Mouse (Mus musculus): ENCODE results near the gene Agap1. TPM values are rescaled to one million over a fixed set of nuclear protein-coding genes. Genes with fewer than 3 reads are reported as not detected.

The Agap1 gene
- polyA plus RNA-seq, 1 experiment from 2014 or later, result 21.3 TPM

DNA sequence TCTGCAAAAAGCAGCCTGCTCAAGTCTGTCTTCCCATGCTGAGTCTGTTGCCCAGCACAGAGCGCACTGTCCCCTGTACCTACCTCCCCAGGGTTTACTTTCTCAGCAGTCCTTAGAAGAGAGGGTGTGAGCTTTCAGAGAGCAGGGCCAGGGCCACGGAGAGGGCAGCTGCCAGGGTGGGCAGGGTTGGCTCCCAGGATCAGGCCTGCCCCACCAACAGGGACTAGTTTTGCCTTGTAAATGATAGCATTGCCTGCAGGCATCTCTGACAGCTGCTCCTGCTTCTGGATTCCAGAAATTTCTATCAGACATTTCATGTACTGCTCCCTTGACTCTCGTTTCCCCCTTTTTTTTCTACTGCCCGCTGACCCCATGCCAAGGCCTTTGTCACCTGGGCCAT, 16.8 kb downstream of the Agap1 start:
- Histone ChIP-seq H3K4me1 (ENCODE audit: insufficient read depth) (peaks cover 18% of the 10 kb centered on the region), H3K4me3 (ENCODE audit: low read depth, low read length) (no peak overlapping the region), H3K27ac (ENCODE audit: low read depth) (no peak overlapping the region), H3K4me2 (no peak overlapping the region), H3K36me3 (ENCODE audit: insufficient read depth) (no peaks in the 10 kb centered on the region), H3K9ac (no peak overlapping the region), H3K27me3 (ENCODE audit: insufficient read depth, low read length) (no peaks in the 10 kb centered on the region), H3K9me3 (ENCODE audit: low read depth, low read length) (no peaks in the 10 kb centered on the region)
- ATAC-seq (ENCODE audit: insufficient read depth), result no peak
- DNase-seq, result no peak
- TF ChIP-seq CTCF (IDR thresholded peaks at IDR 0.05; ENCODE audit: low read depth), result no peak
- whole genome bisulfite sequencing, result 75% methylated on average over 4 of the region's 4 CpGs

DNA sequence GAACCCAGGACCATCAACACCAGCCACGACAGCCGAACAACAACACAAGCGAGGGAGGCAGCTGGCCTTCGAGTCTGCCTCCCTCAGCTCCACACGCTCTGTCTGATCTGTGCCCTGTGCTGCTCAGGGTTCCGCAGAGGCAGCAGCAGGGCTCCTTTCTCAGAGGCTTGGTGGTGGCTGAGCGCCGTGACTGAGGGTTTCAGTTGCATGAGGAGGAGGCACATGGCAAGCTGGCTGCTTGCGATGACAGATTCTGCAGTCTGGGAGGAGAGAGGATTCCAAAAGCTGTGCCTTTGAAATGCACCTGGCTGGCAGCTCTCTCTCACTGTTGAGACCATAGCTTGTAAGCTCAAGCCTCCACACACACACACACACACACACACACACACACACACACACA, 17.3 kb downstream of the Agap1 start:
- ATAC-seq (ENCODE audit: insufficient read depth) (no peak), DNase-seq (no peak)
- Histone ChIP-seq H3K9me3 (ENCODE audit: low read depth, low read length) (no peaks in the 10 kb centered on the region), H3K36me3 (ENCODE audit: insufficient read depth) (no peaks in the 10 kb centered on the region), H3K4me2 (no peak overlapping the region), H3K4me3 (ENCODE audit: low read depth, low read length) (no peak overlapping the region), H3K27ac (ENCODE audit: low read depth) (no peak overlapping the region), H3K27me3 (ENCODE audit: insufficient read depth, low read length) (no peaks in the 10 kb centered on the region), H3K4me1 (ENCODE audit: insufficient read depth) (peaks cover 15% of the 10 kb centered on the region), H3K9ac (no peak overlapping the region; the same call in 1 of the 2 replicates)
- WGBS, result 82% methylated on average over 9 of the region's 9 CpGs
- TF ChIP-seq CTCF (IDR thresholded peaks at IDR 0.05; ENCODE audit: low read depth), result no peak

DNA sequence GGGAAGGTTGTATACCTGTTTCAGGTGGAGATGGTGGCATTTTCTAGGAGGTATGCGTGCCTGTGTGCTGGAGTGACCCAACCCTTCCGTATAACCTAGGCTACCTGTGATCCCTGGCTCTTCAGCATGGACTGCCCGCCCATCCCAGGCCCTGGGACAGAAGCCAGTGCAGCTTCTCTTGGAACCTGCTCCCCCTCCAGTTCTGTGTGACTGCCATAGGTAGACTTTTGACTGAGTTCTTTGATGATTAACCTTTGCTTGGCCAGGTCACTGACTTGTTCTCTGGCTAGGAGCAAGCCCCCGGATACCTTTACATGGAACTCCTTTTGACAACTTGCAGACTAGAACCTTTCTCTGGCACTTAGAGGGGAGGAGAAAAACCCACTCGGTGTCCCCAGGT, 19.3 kb downstream of the Agap1 start:
- no peak overlapping the region for H3K27ac ChIP-seq (ENCODE audit: low read depth)
- no peaks in the 10 kb centered on the region for H3K4me1 ChIP-seq (ENCODE audit: insufficient read depth)
- H3K9me3 ChIP-seq (ENCODE audit: low read depth, low read length), result no peaks in the 10 kb centered on the region
- DNase-seq (no peak), ATAC-seq (ENCODE audit: insufficient read depth) (no peak)
- no peak overlapping the region for H3K4me3 ChIP-seq (ENCODE audit: low read depth, low read length)
- WGBS, result 73% methylated on average over 5 of the region's 5 CpGs
- TF ChIP-seq CTCF (IDR thresholded peaks at IDR 0.05; ENCODE audit: low read depth), result no peak
- no peaks in the 10 kb centered on the region for H3K36me3 ChIP-seq (ENCODE audit: insufficient read depth)
- no peaks in the 10 kb centered on the region for H3K27me3 ChIP-seq (ENCODE audit: insufficient read depth, low read length)
- no peak overlapping the region for H3K9ac ChIP-seq
- H3K4me2 ChIP-seq, result no peak overlapping the region

DNA sequence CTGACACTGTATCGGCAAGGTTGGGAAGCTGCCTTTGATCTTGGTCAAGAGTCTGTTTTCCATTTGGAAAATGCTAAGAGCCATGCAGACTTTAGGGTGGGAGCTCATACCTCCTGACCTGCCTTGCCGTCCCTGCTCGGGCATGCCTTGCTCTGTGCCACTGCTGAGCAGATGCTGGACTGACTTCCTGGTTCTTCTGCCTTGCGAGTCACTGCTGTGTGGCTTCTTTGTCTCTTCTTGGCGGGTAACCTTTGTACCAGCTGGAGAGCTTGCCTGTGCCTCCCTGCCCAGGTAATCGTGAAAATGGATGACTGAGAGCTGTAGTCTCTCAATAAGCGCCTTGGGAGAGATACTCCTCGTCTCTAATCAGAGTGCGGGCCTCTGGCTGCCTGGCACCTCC, 20.2 kb downstream of the Agap1 start:
- WGBS, result 62% methylated on average over 9 of the region's 9 CpGs
- TF ChIP-seq CTCF (IDR thresholded peaks at IDR 0.05; ENCODE audit: low read depth), result no peak
- Histone ChIP-seq H3K9me3 (ENCODE audit: low read depth, low read length) (no peaks in the 10 kb centered on the region), H3K4me3 (ENCODE audit: low read depth, low read length) (no peak overlapping the region), H3K9ac (no peak overlapping the region), H3K4me2 (no peak overlapping the region), H3K36me3 (ENCODE audit: insufficient read depth) (no peaks in the 10 kb centered on the region), H3K27ac (ENCODE audit: low read depth) (no peak overlapping the region), H3K27me3 (ENCODE audit: insufficient read depth, low read length) (no peaks in the 10 kb centered on the region), H3K4me1 (ENCODE audit: insufficient read depth) (no peaks in the 10 kb centered on the region)
- DNase-seq, result no peak
- ATAC-seq (ENCODE audit: insufficient read depth), result no peak

DNA sequence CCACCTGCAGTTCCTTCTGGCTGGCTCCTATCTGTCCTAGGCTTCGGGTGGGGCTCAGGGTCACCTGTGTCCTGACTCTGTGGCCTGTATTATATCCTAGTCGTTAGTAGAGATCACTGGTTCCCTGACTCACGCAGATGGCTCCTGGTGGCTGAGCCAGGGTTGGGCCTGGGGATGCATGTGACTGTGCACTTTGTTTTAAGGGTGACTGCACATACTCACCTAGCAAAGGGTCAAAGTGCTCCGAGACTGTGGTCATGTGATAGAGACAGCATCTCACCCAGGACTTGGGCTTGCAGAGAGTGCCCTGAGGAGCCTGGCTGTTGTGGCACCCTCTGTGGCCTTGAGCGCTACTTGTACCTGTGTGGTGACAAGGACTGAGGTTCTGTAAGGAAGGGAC, 22.4 kb downstream of the Agap1 start:
- H3K4me2 ChIP-seq, result no peak overlapping the region
- H3K27ac ChIP-seq (ENCODE audit: low read depth), result no peak overlapping the region
- no peaks in the 10 kb centered on the region for H3K9me3 ChIP-seq (ENCODE audit: low read depth, low read length)
- no peaks in the 10 kb centered on the region for H3K36me3 ChIP-seq (ENCODE audit: insufficient read depth)
- H3K9ac ChIP-seq, result no peak overlapping the region
- DNase-seq, result no peak
- H3K27me3 ChIP-seq (ENCODE audit: insufficient read depth, low read length), result no peaks in the 10 kb centered on the region
- peaks cover 8% of the 10 kb centered on the region; the same call in 1 of the 2 replicates for H3K4me1 ChIP-seq (ENCODE audit: insufficient read depth)
- no peak overlapping the region for H3K4me3 ChIP-seq (ENCODE audit: low read depth, low read length)
- ATAC-seq (ENCODE audit: insufficient read depth), result no peak
- 92% methylated on average over 5 of the region's 5 CpGs for WGBS
- TF ChIP-seq CTCF (IDR thresholded peaks at IDR 0.05; ENCODE audit: low read depth), result no peak

DNA sequence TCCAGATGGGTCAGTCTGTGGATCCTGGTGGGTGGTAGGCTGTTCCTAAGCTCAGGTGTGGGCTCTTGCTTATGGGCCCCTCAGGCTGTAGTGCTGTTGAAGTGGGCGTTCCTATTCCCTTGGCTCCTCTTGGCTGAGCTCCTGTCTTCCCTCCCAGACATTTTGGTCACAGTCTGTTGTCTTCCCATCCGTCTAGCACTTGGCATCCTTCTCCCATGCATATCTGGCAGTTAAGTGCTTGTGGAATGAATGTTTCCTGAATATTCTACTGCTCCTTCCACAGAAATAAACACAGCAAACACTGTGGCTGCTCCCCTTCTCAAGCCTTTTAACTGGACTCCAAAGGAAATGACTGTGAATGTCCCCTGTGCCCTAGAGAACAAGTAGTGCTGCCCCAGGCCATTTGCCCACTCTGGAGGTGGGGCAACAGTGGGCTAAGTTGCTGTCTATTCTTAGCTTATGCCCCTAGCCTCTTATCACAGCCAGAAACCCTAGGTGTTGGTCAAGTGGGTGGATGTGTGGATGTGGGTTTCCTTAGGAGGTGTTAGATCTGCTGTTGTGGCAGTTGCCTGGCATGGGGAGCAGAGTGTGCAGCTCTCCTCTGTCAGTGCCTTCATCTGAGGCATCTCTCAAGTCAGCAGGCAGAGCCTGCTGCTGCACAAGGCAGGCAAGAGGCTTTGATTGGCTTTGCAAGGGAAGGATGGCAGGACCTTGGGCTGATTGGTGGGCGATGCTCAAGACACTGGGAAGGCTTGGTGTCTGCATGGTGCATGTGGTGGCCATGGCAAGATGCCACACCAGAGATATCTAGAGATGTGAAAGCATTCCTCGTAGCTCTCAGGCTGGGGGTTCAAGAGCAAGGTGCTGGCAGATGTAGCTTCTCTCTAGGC, 24.2 kb downstream of the Agap1 start:
- DNase-seq (no peak), ATAC-seq (ENCODE audit: insufficient read depth) (no peak)
- H3K4me2 ChIP-seq, result no peak overlapping the region
- no peak overlapping the region for H3K27ac ChIP-seq (ENCODE audit: low read depth)
- no peak overlapping the region for H3K9ac ChIP-seq
- H3K9me3 ChIP-seq (ENCODE audit: low read depth, low read length), result no peaks in the 10 kb centered on the region
- TF ChIP-seq CTCF (IDR thresholded peaks at IDR 0.05; ENCODE audit: low read depth), result no peak
- H3K36me3 ChIP-seq (ENCODE audit: insufficient read depth), result no peaks in the 10 kb centered on the region
- WGBS, result 68% methylated on average over 4 of the region's 4 CpGs
- peaks cover 8% of the 10 kb centered on the region; the same call in 1 of the 2 replicates for H3K4me1 ChIP-seq (ENCODE audit: insufficient read depth)
- no peak overlapping the region for H3K4me3 ChIP-seq (ENCODE audit: low read depth, low read length)
- no peaks in the 10 kb centered on the region for H3K27me3 ChIP-seq (ENCODE audit: insufficient read depth, low read length)

DNA sequence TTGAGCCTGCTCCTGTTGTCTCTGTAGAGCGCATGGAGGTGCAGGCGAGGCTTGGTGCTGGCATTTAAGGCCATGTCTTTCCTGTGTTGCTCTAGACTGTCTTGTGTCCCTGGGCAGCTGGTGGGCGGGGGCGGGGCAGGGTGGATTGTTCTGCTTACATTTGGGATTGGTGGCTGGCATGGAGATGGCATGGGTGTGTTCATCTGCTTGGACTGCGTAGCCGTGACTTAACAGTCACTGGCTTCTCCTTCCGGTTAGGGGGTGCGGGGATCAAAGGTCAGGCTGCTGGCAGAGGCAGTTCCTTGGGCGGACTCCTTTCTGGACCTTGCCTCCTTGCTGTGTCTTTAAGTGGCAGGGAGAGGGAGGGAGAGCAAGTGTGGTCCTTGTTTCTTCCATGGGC, 26.5 kb downstream of the Agap1 start:
- H3K4me2 ChIP-seq, result no peak overlapping the region
- H3K4me3 ChIP-seq (ENCODE audit: low read depth, low read length), result no peak overlapping the region
- 79% methylated on average over 9 of the region's 9 CpGs for WGBS
- peaks cover 9% of the 10 kb centered on the region; the same call in 1 of the 2 replicates for H3K4me1 ChIP-seq (ENCODE audit: insufficient read depth)
- DNase-seq (no peak), ATAC-seq (ENCODE audit: insufficient read depth) (no peak)
- H3K9ac ChIP-seq, result no peak overlapping the region
- no peak for TF ChIP-seq CTCF (IDR thresholded peaks at IDR 0.05; ENCODE audit: low read depth)
- H3K27ac ChIP-seq (ENCODE audit: low read depth), result no peak overlapping the region
- no peaks in the 10 kb centered on the region for H3K36me3 ChIP-seq (ENCODE audit: insufficient read depth)
- no peaks in the 10 kb centered on the region for H3K27me3 ChIP-seq (ENCODE audit: insufficient read depth, low read length)
- H3K9me3 ChIP-seq (ENCODE audit: low read depth, low read length), result no peaks in the 10 kb centered on the region

All from lung, embryonic 14.5 days (tissue).